Mouse (Mus musculus) embryonic facial prominence, embryonic 15.5 days (tissue): Measurements from ENCODE around the gene Lyve1. TPM values are rescaled to one million over a fixed set of nuclear protein-coding genes. Genes with fewer than 3 reads are reported as not detected.
"Not testable (repeated sequence)": the region's sequence is repeated elsewhere in the genome, so short reads cannot be mapped to it uniquely, and the experiment has no call there.

ENCODE experiments used
- ATAC-seq: fragments of 200-750 bp; cut with Nextera tagmentation; 2 replicates; pipeline ENCODE4 v1.8.0; 2017; ENCODE audit warnings: low read depth, moderate TSS enrichment; ENCODE audit not compliant: insufficient number of reproducible peaks, low FRiP score, low TSS enrichment
- H3K27ac ChIP-seq: fragments of 300-500 bp; sonication (generic); replicated peaks from 2 replicates; pipeline ENCODE4 v1.5.1; 2015; ENCODE audit warnings: mild to moderate bottlenecking, inconsistent platforms
- H3K27me3 ChIP-seq: fragments of 300-500 bp; sonication (generic); 2 replicates; pipeline ENCODE4 v1.6.1; 2015; ENCODE audit warnings: inconsistent platforms
- H3K36me3 ChIP-seq: fragments of 300-500 bp; sonication (generic); 2 replicates; pipeline ENCODE4 v1.6.1; 2015; ENCODE audit warnings: mild to moderate bottlenecking, inconsistent platforms
- H3K4me1 ChIP-seq: fragments of 300-500 bp; sonication (generic); 2 replicates; pipeline ENCODE4 v1.6.1; 2015; ENCODE audit warnings: inconsistent platforms
- H3K4me2 ChIP-seq: fragments of 300-500 bp; sonication (generic); replicated peaks from 2 replicates; pipeline ENCODE4 v1.6.1; 2015; ENCODE audit warnings: mild to moderate bottlenecking, inconsistent platforms
- H3K4me3 ChIP-seq: fragments of 300-500 bp; sonication (generic); replicated peaks from 2 replicates; pipeline ENCODE4 v1.5.1; 2015; ENCODE audit warnings: mild to moderate bottlenecking, inconsistent platforms
- H3K9ac ChIP-seq: fragments of 300-500 bp; sonication (generic); 2 replicates; pipeline ENCODE4 v1.6.1; 2015; ENCODE audit warnings: inconsistent platforms
- H3K9me3 ChIP-seq: fragments of 300-500 bp; sonication (generic); replicated peaks from 2 replicates; pipeline ENCODE4 v1.6.1; 2016; ENCODE audit warnings: inconsistent platforms
- WGBS: fragments of 180-500 bp; shearing (Covaris S2); methylation state at CpG from one replicate; pipeline ENCODE4 v1.1.7; 2015; 5-methylcytosine and 5-hydroxymethylcytosine counted together
- polyA plus RNA-seq: library from polyadenylated mRNA; unstranded; fragments of >200 nt; fragmentation: Nextera tagmentation; extraction: Ambion mirVana; gene quantifications from 2 replicates; pipeline ENCODE4 v1.2.1, GENCODE M21; 2015

Lyve1 gene
- polyA plus RNA-seq = 14.4 and 14.5 TPM in 2 replicates

DNA sequence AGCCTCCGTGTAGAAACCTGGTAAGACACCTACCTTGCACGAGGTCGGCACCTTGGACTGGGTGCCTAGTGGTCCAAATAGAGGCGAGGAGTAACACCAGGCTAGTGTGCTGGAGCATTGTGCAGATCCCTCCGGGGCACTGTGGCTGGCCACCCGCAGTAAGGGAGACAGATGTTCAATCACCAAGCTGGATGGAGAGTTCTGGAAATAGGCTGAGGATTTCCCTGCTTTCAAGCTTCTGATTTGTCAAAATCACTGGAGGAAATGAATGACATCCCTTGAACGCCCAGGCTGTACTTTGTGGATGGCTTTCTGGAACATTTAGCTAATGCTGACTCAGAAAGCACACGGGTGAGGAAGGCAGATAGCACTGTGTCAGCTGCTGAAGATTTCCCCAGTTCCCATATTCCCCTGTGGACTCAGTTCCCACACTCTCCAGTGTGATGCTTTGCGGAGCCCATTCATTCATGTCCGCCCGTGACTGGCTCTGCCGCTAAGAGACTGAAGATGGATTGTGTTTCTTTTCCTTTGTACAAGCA is at the start of gene Lyve1:
Lyve1 (minus strand) TSS at position 489 of the 539 bp plus-strand sequence.
- Histone ChIP-seq H3K9me3 (no peaks in the 10 kb centered on the region), H3K4me2 (no peak within 1 kb of the TSS), H3K4me3 (no peak within 1 kb of the TSS), H3K36me3 (no peaks in the 10 kb centered on the region), H3K27ac (no peak within 1 kb of the TSS), H3K4me1 (no peaks in the 10 kb centered on the region), H3K27me3 (no peaks in the 10 kb centered on the region), H3K9ac (no peak within 1 kb of the TSS)
- WGBS = 69% methylated on average over 12 of the region's 12 CpGs
- ATAC-seq = no peak

DNA sequence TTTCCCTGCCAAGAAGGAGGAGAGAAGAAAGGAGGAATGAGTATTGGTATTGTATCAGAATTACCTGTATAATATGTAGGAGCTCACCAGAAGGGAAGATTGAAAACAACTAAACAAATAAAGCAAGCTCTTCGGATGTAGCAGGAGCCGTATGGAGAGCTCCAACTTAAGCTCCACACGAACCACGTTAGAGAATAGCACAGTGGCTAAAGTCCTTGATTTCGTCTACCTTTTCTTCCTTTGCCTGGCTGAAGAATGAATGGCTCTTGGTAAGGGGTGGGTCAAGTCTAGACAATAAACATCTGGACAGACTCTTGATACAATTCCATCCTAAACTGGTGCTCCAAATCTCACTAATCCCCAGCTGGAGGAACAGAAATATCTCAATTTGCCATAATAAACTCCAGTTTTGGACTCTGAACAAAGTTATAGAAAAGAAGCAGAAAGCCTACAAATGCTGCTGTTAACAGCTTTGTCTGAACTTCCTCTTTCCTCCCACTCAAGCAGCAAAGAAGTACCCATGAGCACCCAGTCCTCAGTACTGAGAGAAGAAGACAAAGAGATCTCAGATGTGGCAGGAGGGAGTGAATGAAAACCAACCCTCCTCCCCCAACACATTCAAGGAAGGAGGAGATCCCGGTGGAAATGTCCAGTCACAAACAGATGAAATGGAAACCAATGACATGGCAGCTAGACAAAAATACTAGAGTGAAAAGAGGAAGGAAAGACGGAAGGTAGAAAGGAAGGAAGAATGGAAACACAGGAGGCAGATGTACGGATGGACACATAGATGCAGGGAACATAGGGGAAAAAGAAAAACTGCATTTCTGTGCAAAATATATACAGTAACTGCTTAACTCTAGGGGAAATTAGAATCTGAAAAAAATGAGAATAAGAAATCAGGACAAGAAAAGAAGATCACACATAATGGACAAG is 45.4 kb upstream of the Lyve1 start:
- ATAC-seq = no peak
- Histone ChIP-seq H3K4me3 (no peak overlapping the region), H3K4me2 (no peak overlapping the region), H3K36me3 (no peaks in the 10 kb centered on the region), H3K27me3 (no peaks in the 10 kb centered on the region), H3K9ac (no peak overlapping the region), H3K27ac (no peak overlapping the region), H3K9me3 (no peaks in the 10 kb centered on the region), H3K4me1 (no peaks in the 10 kb centered on the region)
- WGBS = 75% methylated on average over 8 of the region's 8 CpGs

GRCm38 (mm10) chr7:110906566-110906965 is 43.5 kb upstream of the Lyve1 start:
- Histone ChIP-seq H3K4me2 (no peak overlapping the region), H3K9ac (no peak overlapping the region), H3K9me3 (no peaks in the 10 kb centered on the region), H3K27me3 (no peaks in the 10 kb centered on the region), H3K4me3 (no peak overlapping the region), H3K4me1 (no peaks in the 10 kb centered on the region), H3K27ac (no peak overlapping the region), H3K36me3 (no peaks in the 10 kb centered on the region)
- no peak for ATAC-seq
- 73% methylated on average over 2 of the region's 2 CpGs for WGBS

DNA sequence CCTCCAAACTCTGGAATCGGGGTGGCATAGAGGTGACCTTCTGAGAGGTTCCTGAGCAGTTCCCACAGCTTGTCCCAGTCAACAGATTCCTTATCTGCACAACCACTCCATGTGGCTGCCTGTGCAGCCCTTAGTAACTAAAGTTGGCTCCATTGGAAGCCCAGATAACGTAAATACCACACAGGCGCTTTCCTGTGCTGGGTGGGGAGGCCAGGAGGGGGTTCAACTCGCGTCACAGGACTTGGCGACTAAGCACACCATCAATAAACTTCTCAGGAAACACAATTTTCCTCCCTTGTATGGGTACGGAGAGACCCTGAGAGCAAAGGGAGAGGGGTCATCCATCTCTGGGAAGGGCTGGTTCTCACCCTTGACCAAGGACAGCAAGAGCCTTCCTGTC is 40.2 kb upstream of the Lyve1 start:
- no peak overlapping the region for H3K4me2 ChIP-seq
- no peaks in the 10 kb centered on the region for H3K4me1 ChIP-seq
- H3K4me3 ChIP-seq = no peak overlapping the region
- WGBS = 78% methylated on average over 7 of the region's 7 CpGs
- H3K9me3 ChIP-seq = no peaks in the 10 kb centered on the region
- ATAC-seq = no peak
- H3K27ac ChIP-seq = no peak overlapping the region
- no peaks in the 10 kb centered on the region for H3K36me3 ChIP-seq
- H3K27me3 ChIP-seq = no peaks in the 10 kb centered on the region
- H3K9ac ChIP-seq = no peak overlapping the region

GRCm38 (mm10) chr7:110897202-110897601 is 34.2 kb upstream of the Lyve1 start:
- Histone ChIP-seq H3K27me3 (no peaks in the 10 kb centered on the region), H3K9ac (no peak overlapping the region), H3K9me3 (no peaks in the 10 kb centered on the region), H3K27ac (no peak overlapping the region), H3K4me2 (no peak overlapping the region), H3K4me3 (no peak overlapping the region), H3K36me3 (no peaks in the 10 kb centered on the region), H3K4me1 (no peaks in the 10 kb centered on the region)
- 86% methylated on average over 8 of the region's 8 CpGs for WGBS
- no peak for ATAC-seq

DNA sequence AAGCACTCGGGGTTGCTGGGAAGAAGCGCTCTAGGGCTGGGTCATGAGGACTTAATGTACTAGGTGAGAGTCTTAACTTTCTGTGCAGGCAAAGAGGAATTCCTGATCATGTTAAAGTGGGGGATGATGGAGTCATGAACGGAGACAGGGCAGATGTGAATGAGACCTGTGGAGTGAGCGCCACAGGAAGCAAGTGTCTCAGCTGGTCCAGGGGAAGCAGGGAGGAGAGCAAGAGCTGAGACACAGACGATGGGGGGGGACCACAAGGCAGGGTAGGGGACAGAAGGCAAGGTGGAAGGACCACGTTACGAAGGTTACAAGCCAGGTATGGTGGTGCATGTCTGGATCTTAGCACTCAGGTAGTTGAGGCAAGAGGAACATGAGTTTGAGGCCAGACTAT is 33.4 kb upstream of the Lyve1 start:
- Histone ChIP-seq H3K9me3 (no peaks in the 10 kb centered on the region), H3K4me3 (no peak overlapping the region), H3K36me3 (no peaks in the 10 kb centered on the region), H3K9ac (no peak overlapping the region), H3K27me3 (no peaks in the 10 kb centered on the region), H3K4me2 (no peak overlapping the region), H3K4me1 (no peaks in the 10 kb centered on the region), H3K27ac (no peak overlapping the region)
- WGBS = 84% methylated on average over 7 of the region's 7 CpGs
- ATAC-seq = no peak

- H3K9ac ChIP-seq, H3K4me3 ChIP-seq, H3K36me3 ChIP-seq, H3K27ac ChIP-seq, H3K27me3 ChIP-seq, H3K4me2 ChIP-seq, H3K9me3 ChIP-seq, H3K4me1 ChIP-seq: not testable (repeated sequence)
- 0 out of 2 replicates have a peak, but pooled peaks have one; percentile 57 for ATAC-seq
- WGBS = 64% methylated on average over 10 of the region's 10 CpGs
Observed at GRCm38 (mm10) chr7:110895772-110896171, 32.7 kb upstream of the Lyve1 start.

DNA sequence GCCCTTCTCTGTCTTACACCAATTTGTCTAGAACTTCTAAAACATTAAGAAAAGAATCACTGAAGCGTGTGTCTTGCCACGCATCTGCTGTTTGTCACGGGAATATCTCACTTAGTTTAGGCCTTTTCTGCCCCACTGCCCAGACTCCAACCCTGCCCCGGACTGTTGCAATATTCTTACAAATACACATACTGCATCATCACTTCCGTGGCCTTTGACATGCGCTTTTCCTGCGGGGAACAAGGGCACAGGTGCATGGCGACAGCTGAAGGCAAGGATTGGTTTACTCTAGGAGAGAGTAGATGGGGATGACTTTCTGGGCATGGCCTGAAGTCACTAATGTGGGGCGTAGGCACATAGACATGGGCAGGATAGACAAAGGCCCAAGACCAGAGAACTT is 31.6 kb upstream of the Lyve1 start:
- H3K36me3 ChIP-seq = no peaks in the 10 kb centered on the region
- ATAC-seq = no peak
- no peak overlapping the region for H3K27ac ChIP-seq
- H3K27me3 ChIP-seq = no peaks in the 10 kb centered on the region
- no peak overlapping the region for H3K9ac ChIP-seq
- no peak overlapping the region for H3K4me2 ChIP-seq
- H3K9me3 ChIP-seq = no peaks in the 10 kb centered on the region
- H3K4me3 ChIP-seq = no peak overlapping the region
- no peaks in the 10 kb centered on the region for H3K4me1 ChIP-seq
- 84% methylated on average over 9 of the region's 9 CpGs for WGBS

GRCm38 (mm10) chr7:110893943-110894610 is 31.0 kb upstream of the Lyve1 start:
- Histone ChIP-seq H3K4me3 (no peak overlapping the region), H3K27ac (no peak overlapping the region), H3K9ac (no peak overlapping the region), H3K4me2 (no peak overlapping the region), H3K36me3 (no peaks in the 10 kb centered on the region), H3K4me1 (no peaks in the 10 kb centered on the region), H3K9me3 (no peaks in the 10 kb centered on the region), H3K27me3 (no peaks in the 10 kb centered on the region)
- no peak for ATAC-seq
- WGBS = 78% methylated on average over 10 of the region's 10 CpGs

- H3K4me3 ChIP-seq = no peak overlapping the region
- no peaks in the 10 kb centered on the region for H3K9me3 ChIP-seq
- WGBS = 64% methylated on average over 9 of the region's 9 CpGs
- ATAC-seq = no peak
- H3K27ac ChIP-seq = no peak overlapping the region
- no peaks in the 10 kb centered on the region for H3K36me3 ChIP-seq
- no peaks in the 10 kb centered on the region for H3K4me1 ChIP-seq
- H3K9ac ChIP-seq = no peak overlapping the region
- no peak overlapping the region for H3K4me2 ChIP-seq
- no peaks in the 10 kb centered on the region for H3K27me3 ChIP-seq
Observed at GRCm38 (mm10) chr7:110891501-110891986, 28.5 kb upstream of the Lyve1 start.

GRCm38 (mm10) chr7:110881746-110882333 is 18.8 kb upstream of the Lyve1 start:
- H3K4me3 ChIP-seq = no peak overlapping the region
- H3K9ac ChIP-seq = no peak overlapping the region
- no peak for ATAC-seq

More at GRCm38 (mm10) chr7:110881746-110882333, 18.8 kb upstream of the Lyve1 start:
- H3K27me3 ChIP-seq = no peaks in the 10 kb centered on the region
- H3K4me2 ChIP-seq = no peak overlapping the region
- H3K27ac ChIP-seq = no peak overlapping the region
- H3K4me1 ChIP-seq = no peaks in the 10 kb centered on the region
- no peaks in the 10 kb centered on the region for H3K36me3 ChIP-seq
- whole genome bisulfite sequencing = 75% methylated on average over 2 of the region's 2 CpGs
- H3K9me3 ChIP-seq = no peaks in the 10 kb centered on the region
